14 mouse cellular contexts compared by ENCODE assay signal in genomic region chr13:43289076-43289475, GRCm38 (mm10). TPM values are rescaled to one million over a fixed set of nuclear protein-coding genes. Genes with fewer than 3 reads are reported as not detected.
A peak's percentile ranks its signal among the peaks of the same experiment; 100 is the strongest.
DNase-seq lines count a peak whose midpoint lies in the region; ATAC-seq and TF ChIP-seq lines count a peak whose summit lies in the region.
"Had no signal": no experiment of that assay in that cellular context is flagged by ENCODE, and none has a peak within 500 bp of the region (broad histone marks: within the 10 kb centered on the region; RNA-seq: fewer than 3 reads in every experiment).

No protein-coding gene starts in this region.

- H3K4me3 ChIP-seq in cerebellum, adult 2 months (replicated peaks; ENCODE audit: insufficient read depth, low read depth, low read length) = no peak overlapping the region
- no peak overlapping the region for H3K4me3 ChIP-seq in layer of hippocampus, adult 2 months
- no peak overlapping the region for H3K4me3 ChIP-seq in hindbrain, embryonic 16.5 days (ENCODE audit: low read length)
- no peak overlapping the region for H3K4me3 ChIP-seq in neural tube, embryonic 14.5 days (ENCODE audit: low read depth, low read length)
- H3K4me3 ChIP-seq: limb, embryonic 13.5 days; stomach, embryonic 15.5 days had no signal

- no peak for TF ChIP-seq CTCF in cerebellum, adult 2 months (IDR thresholded peaks at IDR 0.05; ENCODE audit: borderline replicate concordance, insufficient read depth, low read depth, low read length)
- no peak for TF ChIP-seq CTCF in layer of hippocampus, adult 2 months (conservative IDR thresholded peaks at IDR 0.05)

- 70% methylated on average over 6 of the region's 6 CpGs for WGBS in cerebellum, adult 2 months
- WGBS in hindbrain, embryonic 16.5 days = 52% methylated on average over 6 of the region's 6 CpGs
- WGBS in neural tube, embryonic 14.5 days = 43% methylated on average over 6 of the region's 6 CpGs

- no peaks in the 10 kb centered on the region for H3K27me3 ChIP-seq in cerebellum, adult 2 months (ENCODE audit: control insufficient read depth, insufficient read depth, low read length)
- no peaks in the 10 kb centered on the region for H3K27me3 ChIP-seq in hindbrain, embryonic 16.5 days (replicated peaks; ENCODE audit: control insufficient read depth, insufficient read depth, low read length)
- no peaks in the 10 kb centered on the region for H3K27me3 ChIP-seq in neural tube, embryonic 14.5 days (ENCODE audit: control insufficient read depth, insufficient read depth, low read length)
- H3K27me3 ChIP-seq: limb, embryonic 13.5 days; stomach, embryonic 15.5 days had no signal

- no peaks in the 10 kb centered on the region for H3K36me3 ChIP-seq in hindbrain, embryonic 16.5 days (ENCODE audit: control insufficient read depth, insufficient read depth, low read length)
- no peaks in the 10 kb centered on the region for H3K36me3 ChIP-seq in neural tube, embryonic 14.5 days (ENCODE audit: control insufficient read depth, insufficient read depth, low read length)
- H3K36me3 ChIP-seq: G1E; limb, embryonic 13.5 days; stomach, embryonic 15.5 days had no signal

- TF ChIP-seq POLR2A in cerebellum, adult 2 months (IDR thresholded peaks at IDR 0.05; ENCODE audit: borderline replicate concordance, insufficient read depth, low read length) = no peak

- ATAC-seq in hindbrain, embryonic 16.5 days = peak; percentile 60; the same call in 1 of the 2 replicates
- ATAC-seq in neural tube, embryonic 14.5 days (ENCODE audit: low read depth) = peak; percentile 73; the same call in 1 of the 2 replicates
- ATAC-seq in granulocyte monocyte progenitor cell, adult 5-6 weeks (replicated peaks; ENCODE audit: poor library complexity, severe bottlenecking) = no peak

- 0 out of 2 replicates have a peak overlapping the region, but pooled peaks have one; percentile 15 for H3K4me2 ChIP-seq in hindbrain, embryonic 16.5 days (ENCODE audit: low read length)
- H3K4me2 ChIP-seq in neural tube, embryonic 14.5 days (ENCODE audit: low read depth, low read length) = no peak overlapping the region
- H3K4me2 ChIP-seq: limb, embryonic 13.5 days; stomach, embryonic 15.5 days had no signal

- H3K9me3 ChIP-seq in hindbrain, embryonic 16.5 days (ENCODE audit: control insufficient read depth, low read length) = no peaks in the 10 kb centered on the region
- no peaks in the 10 kb centered on the region for H3K9me3 ChIP-seq in neural tube, embryonic 14.5 days (ENCODE audit: control insufficient read depth, low read length)
- H3K9me3 ChIP-seq: stomach, embryonic 15.5 days had no signal

- DNase-seq in cerebellum, adult 2 months = peak in 1 of 2 experiments; percentile 33
- DNase-seq in cerebellum, postnatal 10 days = no peak
- no peak for DNase-seq in layer of hippocampus, adult 2 months (ENCODE audit: low spot score in 2 of 2)
- DNase-seq in layer of hippocampus, postnatal 10 days (ENCODE audit: low spot score in 2 of 2) = no peak
- no peak for DNase-seq in urinary bladder, postnatal 14 days (ENCODE audit: low spot score)
- DNase-seq: gastrocnemius, postnatal 36 days; kidney, adult 18-20 months; layer of hippocampus, adult 9-11 months had no signal

- no peak overlapping the region for H3K9ac ChIP-seq in hindbrain, embryonic 16.5 days (ENCODE audit: low read depth, low read length)
- no peak overlapping the region for H3K9ac ChIP-seq in neural tube, embryonic 14.5 days (replicated peaks; ENCODE audit: low read depth, low read length)
- H3K9ac ChIP-seq: limb, embryonic 13.5 days; stomach, embryonic 15.5 days had no signal

- H3K27ac ChIP-seq in cerebellum, adult 2 months (ENCODE audit: insufficient read depth, low read length) = peak overlapping the region; percentile 61
- peak overlapping the region; percentile 82 for H3K27ac ChIP-seq in layer of hippocampus, adult 2 months
- H3K27ac ChIP-seq in hindbrain, embryonic 16.5 days (ENCODE audit: low read depth, low read length) = peak overlapping the region; percentile 21; the same call in 1 of the 2 replicates
- peak overlapping the region; percentile 49 for H3K27ac ChIP-seq in neural tube, embryonic 14.5 days (ENCODE audit: low read depth, low read length)
- H3K27ac ChIP-seq: limb, embryonic 13.5 days; stomach, embryonic 15.5 days had no signal

- peaks cover 36% of the 10 kb centered on the region for H3K4me1 ChIP-seq in cerebellum, adult 2 months (ENCODE audit: control insufficient read depth, insufficient read depth, low read length)
- peaks cover 9% of the 10 kb centered on the region for H3K4me1 ChIP-seq in hindbrain, embryonic 16.5 days (ENCODE audit: control insufficient read depth, insufficient read depth, low read depth, low read length)
- H3K4me1 ChIP-seq in neural tube, embryonic 14.5 days (ENCODE audit: control insufficient read depth, insufficient read depth, low read length) = peaks cover 4% of the 10 kb centered on the region
- H3K4me1 ChIP-seq: stomach, embryonic 15.5 days had no signal

RNA-seq across cellular contexts. Expression of gene Gfod1, which starts 14.9 kb away (rescaled TPM):
- 47.5 and 53.1 TPM in 2 replicates for polyA plus RNA-seq in cerebellum, adult 2 months (2012; rRNA removed)
- 10 to 100 TPM; 94.6 to 99.3 TPM for total RNA-seq in layer of hippocampus, adult 2 months (2021)
- total RNA-seq in layer of hippocampus, postnatal 10 days (2021) = 10 to 100 TPM; 42.2 to 42.8 TPM
- 2.2 and 2.4 TPM in 2 replicates for polyA plus RNA-seq in hindbrain, embryonic 16.5 days (2015; fragmentation: Nextera tagmentation; extraction: Ambion mirVana)
- 3.8 and 3.9 TPM in 2 replicates for polyA plus RNA-seq in neural tube, embryonic 14.5 days (2014; fragmentation: Nextera tagmentation; extraction: Ambion mirVana)
- total RNA-seq in granulocyte monocyte progenitor cell, adult 5-6 weeks (2014; fragmentation: Nextera tagmentation) = 13.2 and 13.9 TPM in 2 replicates
- total RNA-seq in granulocyte monocyte progenitor cell, adult 5-6 weeks (2017) = 7.5 and 7.8 TPM in 2 replicates

Comparison
In these comparisons a context has a peak if more than half of its experiments do, and no peak if none do; other contexts are left out.
1. H3K27ac ChIP-seq: peak in every context shown above with its lines; median percentile 82 in layer of hippocampus, adult 2 months; 61 in cerebellum, adult 2 months; 49 in neural tube, embryonic 14.5 days; 21 in hindbrain, embryonic 16.5 days.